Mouse (Mus musculus) olfactory bulb, adult 2 months (tissue): ENCODE measurements around the gene Leng8.

Experiments used
- CTCF ChIP-seq: fragments of 200-500 bp; IDR thresholded peaks from 2 replicates; pipeline ENCODE4 v1.5.1; 2012; ENCODE audit warnings: low read depth, mild to moderate bottlenecking, low read length, moderate library complexity; ENCODE audit not compliant: insufficient read depth
- POLR2A ChIP-seq: fragments of 200-500 bp; IDR thresholded peaks from 2 replicates; pipeline ENCODE4 v1.6.1; 2012; ENCODE audit warnings: mild to moderate bottlenecking, low read depth, low read length, moderate library complexity; ENCODE audit not compliant: insufficient read depth

- TF ChIP-seq CTCF (no peak), POLR2A (no peak)
Measured at GRCm38 (mm10) chr7:4125306-4125705, 11.5 kb upstream of the Leng8 start.
